Mouse (Mus musculus) intestine, postnatal 0 days (tissue): ENCODE measurements around the gene Rabac1. TPM values are rescaled to one million over a fixed set of nuclear protein-coding genes. Genes with fewer than 3 reads are reported as not detected.

Source experiments
- ATAC-seq: fragments of 200-750 bp; cut with Nextera tagmentation; 2 replicates; pipeline ENCODE4 v1.8.0; 2017; ENCODE audit warnings: mild to moderate bottlenecking, moderate TSS enrichment, moderate library complexity
- H3K27ac ChIP-seq: fragments of 300-500 bp; sonication (generic); 2 replicates; pipeline ENCODE4 v1.5.1; 2014; ENCODE audit warnings: mild to moderate bottlenecking, low read depth, low read length, moderate library complexity
- H3K27me3 ChIP-seq: fragments of 300-500 bp; sonication (generic); replicated peaks from 2 replicates; pipeline ENCODE4 v1.6.1; 2014; ENCODE audit warnings: low read length, mixed read lengths; ENCODE audit not compliant: control insufficient read depth, insufficient read depth
- H3K36me3 ChIP-seq: fragments of 300-500 bp; sonication (generic); 2 replicates; pipeline ENCODE4 v1.6.1; 2014; ENCODE audit warnings: mild to moderate bottlenecking, moderate library complexity; ENCODE audit not compliant: control insufficient read depth, insufficient read depth
- H3K4me1 ChIP-seq: fragments of 300-500 bp; sonication (generic); replicated peaks from 2 replicates; pipeline ENCODE4 v1.6.1; 2014; ENCODE audit warnings: antibody characterized with exemption, low read length, mixed read lengths; ENCODE audit not compliant: control insufficient read depth, insufficient read depth
- H3K4me2 ChIP-seq: fragments of 300-500 bp; sonication (generic); replicated peaks from 2 replicates; pipeline ENCODE4 v1.6.1; 2014; ENCODE audit warnings: low read depth, mild to moderate bottlenecking, moderate library complexity
- H3K4me3 ChIP-seq: fragments of 300-500 bp; sonication (generic); 2 replicates; pipeline ENCODE4 v1.5.1; 2014; ENCODE audit warnings: low read depth, low read length
- H3K9ac ChIP-seq: fragments of 300-500 bp; sonication (generic); 2 replicates; pipeline ENCODE4 v1.6.1; 2014; ENCODE audit warnings: mild to moderate bottlenecking, low read depth, low read length
- H3K9me3 ChIP-seq: fragments of 300-500 bp; sonication (generic); 2 replicates; pipeline ENCODE4 v1.6.1; 2016; ENCODE audit warnings: mixed run types; ENCODE audit not compliant: control insufficient read depth
- CTCF ChIP-seq: sonication (generic); IDR thresholded peaks from 2 replicates; pipeline ENCODE4 v1.5.1; 2016; ENCODE audit warnings: low read depth, mild to moderate bottlenecking, control low read depth, antibody characterized with exemption, moderate library complexity
- WGBS: fragments of 180-500 bp; shearing (Covaris S2); extraction: QIAGEN DNeasy Blood & Tissue Kit; methylation state at CpG from one replicate; pipeline ENCODE4 v1.1.7; 2014; 5-methylcytosine and 5-hydroxymethylcytosine counted together
- polyA plus RNA-seq: library from polyadenylated mRNA; unstranded; fragments of >200 nt; fragmentation: Nextera tagmentation; extraction: Ambion mirVana; gene quantifications from 2 replicates; pipeline ENCODE4 v1.2.1, GENCODE M21; 2015

Rabac1 gene
- polyA plus RNA-seq, 1 experiment from 2014 or later, result 129 TPM

DNA sequence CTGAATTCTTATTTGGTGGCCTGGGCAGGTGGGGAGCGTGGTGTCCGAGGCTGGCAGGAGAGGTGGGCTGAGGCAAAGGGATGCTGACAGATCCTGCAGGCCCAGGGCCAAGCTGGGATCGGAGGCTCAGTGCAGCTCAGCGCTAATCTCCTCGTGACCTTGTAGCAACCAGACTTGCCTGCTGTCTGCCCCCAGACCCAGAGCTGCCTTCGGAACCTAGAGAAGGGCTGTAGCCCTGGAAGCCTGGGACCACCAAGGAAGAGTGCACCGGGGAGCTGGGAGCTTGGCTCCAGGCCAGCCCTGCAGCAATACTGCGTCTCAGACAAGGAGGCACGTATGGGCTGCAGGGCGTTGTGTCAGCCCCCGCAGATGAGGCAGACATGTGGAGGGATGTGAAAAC, 30.7 kb upstream of the Rabac1 start:
- Histone ChIP-seq H3K4me2 (no peak overlapping the region), H3K4me3 (no peak overlapping the region), H3K9me3 (no peaks in the 10 kb centered on the region), H3K4me1 (no peaks in the 10 kb centered on the region), H3K36me3 (no peaks in the 10 kb centered on the region), H3K9ac (no peak overlapping the region), H3K27ac (no peak overlapping the region), H3K27me3 (peaks cover 27% of the 10 kb centered on the region)
- ATAC-seq, result no peak
- 43% methylated on average over 11 of the region's 11 CpGs for WGBS
- TF ChIP-seq CTCF, result no peak

DNA sequence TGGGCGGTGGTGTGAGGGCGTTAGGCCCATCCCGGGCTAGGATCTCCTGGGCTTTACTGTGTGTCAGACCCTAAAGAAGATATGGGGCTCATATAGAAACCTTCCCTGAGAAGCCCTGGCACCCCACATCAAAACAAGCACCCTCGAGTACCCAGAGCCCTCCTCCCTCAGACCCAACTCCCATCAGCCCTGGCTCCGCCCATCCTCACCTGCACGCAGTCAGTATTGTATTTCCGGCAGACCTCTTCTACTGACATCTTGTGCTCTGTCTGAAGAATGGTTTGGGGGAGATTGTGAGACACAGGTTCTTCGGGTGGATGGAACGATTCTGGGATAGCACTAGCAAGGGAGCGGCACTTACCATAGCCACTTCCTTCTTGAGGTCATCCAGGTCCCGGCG, 28.2 kb upstream of the Rabac1 start:
- no peaks in the 10 kb centered on the region for H3K4me1 ChIP-seq
- no peak for ATAC-seq

DNA sequence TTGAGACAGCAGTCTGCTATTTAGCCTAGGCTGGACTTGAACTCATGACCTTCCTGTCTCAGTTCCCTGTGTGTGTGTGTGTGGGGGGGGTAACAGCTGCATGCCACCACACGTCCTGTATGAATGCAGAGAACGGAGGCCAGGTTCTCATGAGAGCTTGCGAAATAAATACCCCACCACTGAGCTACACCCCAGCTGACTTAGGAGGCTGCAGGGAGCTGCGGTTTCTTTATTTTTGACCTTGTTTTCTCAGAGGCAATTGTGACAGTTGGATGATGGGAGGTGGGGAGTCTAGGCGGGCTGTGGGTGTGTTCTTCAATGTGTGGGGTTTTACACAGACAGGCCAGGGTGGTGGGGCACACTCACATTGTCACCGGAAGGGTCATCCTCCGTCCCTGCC, 27.7 kb upstream of the Rabac1 start:
- no peak for ATAC-seq
- peaks cover under 1% of the 10 kb centered on the region; the same call in 1 of the 2 replicates for H3K27me3 ChIP-seq
- no peak overlapping the region for H3K4me3 ChIP-seq
- H3K4me2 ChIP-seq, result no peak overlapping the region
- H3K27ac ChIP-seq, result no peak overlapping the region
- TF ChIP-seq CTCF, result no peak
- H3K36me3 ChIP-seq, result no peaks in the 10 kb centered on the region
- no peaks in the 10 kb centered on the region for H3K4me1 ChIP-seq
- whole genome bisulfite sequencing, result 71% methylated on average over 7 of the region's 7 CpGs
- no peak overlapping the region for H3K9ac ChIP-seq
- H3K9me3 ChIP-seq, result no peaks in the 10 kb centered on the region

More for the DNA sequence above, 28.2 kb upstream of the Rabac1 start:
- Histone ChIP-seq H3K4me3 (no peak overlapping the region), H3K9ac (no peak overlapping the region), H3K9me3 (no peaks in the 10 kb centered on the region), H3K4me2 (no peak overlapping the region), H3K27me3 (peaks cover 5% of the 10 kb centered on the region; the same call in 1 of the 2 replicates), H3K27ac (no peak overlapping the region), H3K36me3 (no peaks in the 10 kb centered on the region)
- TF ChIP-seq CTCF, result no peak
- 55% methylated on average over 12 of the region's 12 CpGs for WGBS

DNA sequence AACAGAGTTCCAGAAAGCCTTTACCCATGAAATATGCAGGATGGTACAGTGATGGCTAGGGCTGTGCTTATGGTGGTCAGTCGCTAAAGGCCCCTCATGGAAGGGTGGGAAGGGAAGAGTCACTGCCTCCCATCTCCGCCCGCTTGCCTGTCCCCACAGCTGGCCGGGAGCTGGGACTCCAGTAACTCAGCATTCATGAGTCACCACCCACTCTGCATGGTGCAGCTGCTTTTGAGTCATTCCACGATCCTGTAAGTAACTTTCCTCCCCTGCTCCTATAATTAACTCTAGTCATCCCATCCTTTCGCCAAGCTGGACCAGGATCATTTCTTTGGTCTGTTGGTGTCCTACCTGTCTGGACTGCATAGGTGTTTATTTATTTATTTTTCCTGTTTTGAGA, 20.5 kb upstream of the Rabac1 start:
- 59% methylated on average over 6 of the region's 6 CpGs for WGBS
- Histone ChIP-seq H3K4me1 (no peaks in the 10 kb centered on the region), H3K27ac (no peak overlapping the region), H3K4me2 (no peak overlapping the region), H3K9me3 (no peaks in the 10 kb centered on the region), H3K4me3 (no peak overlapping the region), H3K36me3 (no peaks in the 10 kb centered on the region), H3K9ac (no peak overlapping the region), H3K27me3 (no peaks in the 10 kb centered on the region)
- no peak for ATAC-seq
- no peak for TF ChIP-seq CTCF

GRCm38 (mm10) chr7:24990478-24990877, 17.9 kb upstream of the Rabac1 start:
- H3K4me3 ChIP-seq, result no peak overlapping the region
- 82% methylated on average over 8 of the region's 8 CpGs for WGBS

GRCm38 (mm10) chr7:24987941-24988340, 15.4 kb upstream of the Rabac1 start:
- H3K27me3 ChIP-seq, result no peaks in the 10 kb centered on the region
- no peak for TF ChIP-seq CTCF
- H3K4me3 ChIP-seq, result no peak overlapping the region
- H3K9me3 ChIP-seq, result no peaks in the 10 kb centered on the region
- no peak for ATAC-seq
- H3K4me1 ChIP-seq, result no peaks in the 10 kb centered on the region
- WGBS, result 78% methylated on average over 14 of the region's 14 CpGs
- H3K36me3 ChIP-seq, result no peaks in the 10 kb centered on the region
- no peak overlapping the region for H3K4me2 ChIP-seq
- H3K27ac ChIP-seq, result no peak overlapping the region
- no peak overlapping the region for H3K9ac ChIP-seq

More at GRCm38 (mm10) chr7:24990478-24990877, 17.9 kb upstream of the Rabac1 start:
- Histone ChIP-seq H3K4me1 (no peaks in the 10 kb centered on the region), H3K36me3 (no peaks in the 10 kb centered on the region), H3K4me2 (no peak overlapping the region), H3K9ac (no peak overlapping the region), H3K27me3 (no peaks in the 10 kb centered on the region), H3K9me3 (no peaks in the 10 kb centered on the region), H3K27ac (no peak overlapping the region)
- ATAC-seq, result no peak
- TF ChIP-seq CTCF, result no peak

- Histone ChIP-seq H3K27me3 (no peaks in the 10 kb centered on the region), H3K9ac (no peak overlapping the region), H3K4me2 (no peak overlapping the region), H3K27ac (no peak overlapping the region), H3K4me3 (no peak overlapping the region), H3K36me3 (no peaks in the 10 kb centered on the region), H3K4me1 (no peaks in the 10 kb centered on the region), H3K9me3 (no peaks in the 10 kb centered on the region)
- TF ChIP-seq CTCF, result peak; percentile 39
- no peak for ATAC-seq
- 71% methylated on average over 5 of the region's 5 CpGs for WGBS
Observed at GRCm38 (mm10) chr7:24985799-24986198, 13.2 kb upstream of the Rabac1 start.
